Mouse (Mus musculus) midbrain, embryonic 16.5 days (tissue): ENCODE data around the gene Tmtc1. TPM values are rescaled to one million over a fixed set of nuclear protein-coding genes. Genes with fewer than 3 reads are reported as not detected.

ENCODE experiments used
- ATAC-seq: fragments of 200-750 bp; cut with Nextera tagmentation; 2 replicates; pipeline ENCODE4 v1.8.0; 2017; ENCODE audit warnings: moderate TSS enrichment
- H3K27ac ChIP-seq: fragments of 300-500 bp; sonication (generic); 2 replicates; pipeline ENCODE4 v1.5.1; 2014; ENCODE audit warnings: mild to moderate bottlenecking, low read length, mixed read lengths
- H3K27me3 ChIP-seq: fragments of 300-500 bp; sonication (generic); 2 replicates; pipeline ENCODE4 v1.6.1; 2014; ENCODE audit warnings: low read depth, low read length, mixed read lengths; ENCODE audit not compliant: control insufficient read depth, insufficient read depth
- H3K36me3 ChIP-seq: fragments of 300-500 bp; sonication (generic); 2 replicates; pipeline ENCODE4 v1.6.1; 2014; ENCODE audit warnings: mild to moderate bottlenecking, low read length, moderate library complexity, mixed read lengths; ENCODE audit not compliant: control insufficient read depth, insufficient read depth
- H3K4me1 ChIP-seq: fragments of 300-500 bp; sonication (generic); 2 replicates; pipeline ENCODE4 v1.6.1; 2014; ENCODE audit warnings: mild to moderate bottlenecking, low read length, mixed read lengths; ENCODE audit not compliant: control insufficient read depth, insufficient read depth
- H3K4me2 ChIP-seq: fragments of 300-500 bp; sonication (generic); 2 replicates; pipeline ENCODE4 v1.6.1; 2014; ENCODE audit warnings: mild to moderate bottlenecking, low read length, mixed read lengths
- H3K4me3 ChIP-seq: fragments of 300-500 bp; sonication (generic); 2 replicates; pipeline ENCODE4 v1.5.1; 2014; ENCODE audit warnings: low read depth, mild to moderate bottlenecking, low read length, moderate library complexity, mixed read lengths
- H3K9ac ChIP-seq: fragments of 300-500 bp; sonication (generic); 2 replicates; pipeline ENCODE4 v1.6.1; 2014; ENCODE audit warnings: low read depth, low read length, mixed read lengths
- H3K9me3 ChIP-seq: fragments of 300-500 bp; sonication (generic); replicated peaks from 2 replicates; pipeline ENCODE4 v1.6.1; 2014; ENCODE audit warnings: mild to moderate bottlenecking, low read length, mixed read lengths; ENCODE audit not compliant: control insufficient read depth, poor library complexity, severe bottlenecking
- WGBS: fragments of 180-500 bp; shearing (Covaris S2); extraction: QIAGEN DNeasy Blood & Tissue Kit; methylation state at CpG from one replicate; pipeline ENCODE4 v1.1.7; 2014; 5-methylcytosine and 5-hydroxymethylcytosine counted together
- polyA plus RNA-seq: library from polyadenylated mRNA; unstranded; fragments of >200 nt; fragmentation: Nextera tagmentation; extraction: Ambion mirVana; gene quantifications from 2 replicates; pipeline ENCODE4 v1.2.1, GENCODE M21; 2015

Gene Tmtc1
- polyA plus RNA-seq, 1 experiment from 2014 or later, result 2.9 TPM

DNA sequence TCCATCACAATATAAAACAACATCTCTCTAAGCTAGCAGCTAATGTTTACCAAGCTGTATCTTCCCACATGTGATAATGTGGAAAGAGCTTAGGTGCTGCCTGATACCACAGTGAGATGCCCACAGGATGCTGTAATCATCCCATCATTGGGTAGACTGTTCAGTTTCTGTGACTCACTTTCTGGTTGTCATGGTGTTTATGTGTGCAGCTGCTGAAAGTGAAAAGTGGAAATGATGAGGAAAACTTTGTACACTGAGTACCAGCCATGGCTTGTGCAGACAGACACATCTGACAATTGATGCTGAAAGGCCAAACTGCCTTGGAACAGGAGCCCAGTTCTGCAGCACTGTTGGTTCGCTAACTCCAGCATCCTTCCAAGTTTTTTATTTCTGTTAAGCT lies 204.9 kb downstream of the Tmtc1 start:
- H3K4me3 ChIP-seq, result no peak overlapping the region
- H3K9me3 ChIP-seq, result no peaks in the 10 kb centered on the region
- H3K27ac ChIP-seq, result no peak overlapping the region
- H3K4me2 ChIP-seq, result no peak overlapping the region
- H3K27me3 ChIP-seq, result no peaks in the 10 kb centered on the region
- ATAC-seq, result no peak
- H3K9ac ChIP-seq, result no peak overlapping the region
- no peaks in the 10 kb centered on the region for H3K36me3 ChIP-seq
- WGBS, result 92% methylated on average over 1 of the region's 1 CpGs
- no peaks in the 10 kb centered on the region for H3K4me1 ChIP-seq

DNA sequence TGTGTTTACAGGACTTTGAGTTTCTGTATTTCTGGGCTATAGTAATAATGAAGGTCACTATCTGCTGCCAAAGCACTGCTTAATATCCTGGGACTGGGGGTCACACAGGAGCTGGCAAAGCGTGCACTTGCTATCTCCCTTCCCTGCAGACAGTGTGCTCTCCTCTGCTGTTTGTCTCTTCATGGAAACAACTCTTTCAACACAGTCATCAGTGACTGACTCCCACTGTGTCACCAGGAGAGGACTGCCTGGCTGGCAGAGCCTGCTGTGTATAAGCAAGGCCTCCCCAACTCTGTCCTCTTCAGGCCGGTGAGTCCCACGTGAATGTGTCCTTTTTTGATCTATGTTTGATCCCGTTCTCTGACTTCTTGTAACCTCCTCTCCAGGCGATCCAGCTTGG lies 206.7 kb downstream of the Tmtc1 start:
- no peak for ATAC-seq
- Histone ChIP-seq H3K4me3 (no peak overlapping the region), H3K4me2 (no peak overlapping the region), H3K36me3 (no peaks in the 10 kb centered on the region), H3K9me3 (no peaks in the 10 kb centered on the region), H3K4me1 (no peaks in the 10 kb centered on the region), H3K27ac (no peak overlapping the region), H3K9ac (no peak overlapping the region), H3K27me3 (no peaks in the 10 kb centered on the region)
- whole genome bisulfite sequencing, result 48% methylated on average over 5 of the region's 5 CpGs

GRCm38 (mm10) chr6:148234105-148234828 lies 209.9 kb downstream of the Tmtc1 start:
- no peak overlapping the region for H3K4me2 ChIP-seq
- 77% methylated on average over 3 of the region's 3 CpGs for WGBS
- H3K36me3 ChIP-seq, result no peaks in the 10 kb centered on the region
- no peak overlapping the region for H3K9ac ChIP-seq
- no peak overlapping the region for H3K4me3 ChIP-seq
- no peaks in the 10 kb centered on the region for H3K4me1 ChIP-seq
- H3K27ac ChIP-seq, result no peak overlapping the region
- no peaks in the 10 kb centered on the region for H3K27me3 ChIP-seq
- no peak for ATAC-seq
- no peaks in the 10 kb centered on the region for H3K9me3 ChIP-seq

- Histone ChIP-seq H3K36me3 (no peaks in the 10 kb centered on the region), H3K27me3 (no peaks in the 10 kb centered on the region), H3K9me3 (no peaks in the 10 kb centered on the region), H3K27ac (no peak overlapping the region), H3K4me2 (no peak overlapping the region), H3K4me1 (no peaks in the 10 kb centered on the region), H3K4me3 (no peak overlapping the region), H3K9ac (no peak overlapping the region)
- 68% methylated on average over 3 of the region's 3 CpGs for WGBS
- no peak for ATAC-seq
Observed at GRCm38 (mm10) chr6:148227542-148227941, 216.6 kb downstream of the Tmtc1 start.

DNA sequence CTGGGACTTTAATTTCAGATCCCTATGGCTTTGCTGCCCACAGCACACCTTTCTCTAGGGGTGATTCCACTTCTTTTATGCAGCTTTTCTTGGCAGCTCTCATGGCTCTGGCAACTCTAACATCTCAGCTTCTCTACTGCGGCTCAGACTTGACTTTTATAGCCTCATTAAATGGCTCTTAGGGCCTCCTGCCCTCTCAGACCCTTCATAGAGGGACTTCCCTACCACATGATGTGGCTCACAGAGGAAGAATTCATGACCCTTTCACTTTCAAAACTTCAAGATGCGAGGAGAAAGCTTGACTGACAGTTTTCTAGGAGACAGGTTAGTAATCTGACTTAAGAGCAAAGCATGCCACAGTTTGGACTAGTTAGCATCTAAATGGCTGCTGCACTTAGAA lies 221.5 kb downstream of the Tmtc1 start:
- no peak overlapping the region for H3K4me3 ChIP-seq
- H3K9me3 ChIP-seq, result no peaks in the 10 kb centered on the region
- no peak overlapping the region for H3K9ac ChIP-seq
- no peaks in the 10 kb centered on the region for H3K27me3 ChIP-seq
- H3K36me3 ChIP-seq, result no peaks in the 10 kb centered on the region
- H3K4me1 ChIP-seq, result no peaks in the 10 kb centered on the region
- ATAC-seq, result no peak
- H3K27ac ChIP-seq, result no peak overlapping the region
- H3K4me2 ChIP-seq, result no peak overlapping the region
- 59% methylated on average over 2 of the region's 2 CpGs for WGBS

DNA sequence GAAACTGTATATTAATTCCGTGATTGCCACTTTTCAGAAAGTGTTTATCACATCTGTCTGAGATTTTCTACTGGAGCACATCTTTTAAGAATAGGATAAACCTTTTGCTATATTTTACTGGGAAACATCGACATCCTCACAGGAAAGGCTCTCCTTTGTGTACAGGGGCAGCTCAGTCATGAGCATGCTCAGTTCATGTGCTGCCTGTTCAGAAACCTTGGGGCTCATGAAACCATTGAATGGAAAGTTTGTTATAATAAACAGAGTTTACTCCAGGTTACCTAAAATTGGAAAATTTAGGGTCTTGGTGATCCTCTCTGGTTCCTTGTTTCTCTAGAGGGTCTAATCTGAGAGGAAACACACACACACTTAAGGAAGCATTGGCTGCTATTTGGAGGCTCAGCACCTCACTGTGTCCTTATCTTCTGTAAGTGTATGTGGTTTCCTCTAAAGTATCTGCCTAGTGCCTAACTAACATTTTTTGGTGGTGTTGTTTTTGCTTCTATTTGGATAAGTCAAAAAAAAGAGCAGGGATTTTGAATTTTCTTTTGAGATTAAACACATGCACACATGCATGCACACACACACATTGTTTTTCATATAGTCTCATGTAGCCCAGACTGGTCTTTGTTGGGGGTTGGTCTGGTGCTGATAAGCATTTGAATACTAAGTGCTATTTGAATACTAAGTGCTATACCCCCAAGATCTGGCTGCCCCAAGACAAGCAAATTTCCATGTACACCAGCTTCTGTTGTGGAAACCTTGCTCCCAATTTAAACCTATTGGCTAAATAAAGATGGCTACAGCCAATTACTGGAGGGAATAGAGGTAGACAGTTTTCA lies 225.7 kb downstream of the Tmtc1 start:
- Histone ChIP-seq H3K4me3 (no peak overlapping the region), H3K4me2 (no peak overlapping the region), H3K27ac (no peak overlapping the region), H3K4me1 (0 out of 2 replicates have a peak, but pooled peaks cover 2% of the 10 kb centered on the region), H3K27me3 (no peaks in the 10 kb centered on the region), H3K9ac (no peak overlapping the region), H3K9me3 (no peaks in the 10 kb centered on the region), H3K36me3 (no peaks in the 10 kb centered on the region)
- no peak for ATAC-seq
- 95% methylated on average over 2 of the region's 2 CpGs for WGBS

- H3K36me3 ChIP-seq, result no peaks in the 10 kb centered on the region
- no peaks in the 10 kb centered on the region for H3K27me3 ChIP-seq
- no peak for ATAC-seq
- no peak overlapping the region for H3K9ac ChIP-seq
- no peak overlapping the region for H3K4me3 ChIP-seq
- 89% methylated on average over 4 of the region's 4 CpGs for WGBS
- H3K4me1 ChIP-seq, result peaks cover 8% of the 10 kb centered on the region
- H3K9me3 ChIP-seq, result no peaks in the 10 kb centered on the region
- no peak overlapping the region for H3K4me2 ChIP-seq
- H3K27ac ChIP-seq, result no peak overlapping the region
Observed at GRCm38 (mm10) chr6:148216752-148217151, 227.4 kb downstream of the Tmtc1 start.

- Histone ChIP-seq H3K4me1 (peaks cover 18% of the 10 kb centered on the region), H3K27ac (no peak overlapping the region), H3K9me3 (no peaks in the 10 kb centered on the region), H3K4me2 (no peak overlapping the region), H3K4me3 (no peak overlapping the region), H3K27me3 (no peaks in the 10 kb centered on the region), H3K9ac (no peak overlapping the region), H3K36me3 (no peaks in the 10 kb centered on the region)
- no peak for ATAC-seq
- WGBS, result 9% methylated on average over 5 of the region's 5 CpGs
Observed at GRCm38 (mm10) chr6:148214765-148215164, 229.4 kb downstream of the Tmtc1 start.
